Mouse (Mus musculus): Measurements from ENCODE around the gene Grasp.
A peak's percentile ranks its signal among the peaks of the same experiment; 100 is the strongest.

The Grasp gene

GRCm38 (mm10) chr15:101224006-101224906 is at the start of gene Grasp:
TSS of gene Grasp (plus strand) at chr15:101224188.
- DNase-seq (ENCODE audit: low read depth, low spot score), result peak; percentile 91

DNA sequence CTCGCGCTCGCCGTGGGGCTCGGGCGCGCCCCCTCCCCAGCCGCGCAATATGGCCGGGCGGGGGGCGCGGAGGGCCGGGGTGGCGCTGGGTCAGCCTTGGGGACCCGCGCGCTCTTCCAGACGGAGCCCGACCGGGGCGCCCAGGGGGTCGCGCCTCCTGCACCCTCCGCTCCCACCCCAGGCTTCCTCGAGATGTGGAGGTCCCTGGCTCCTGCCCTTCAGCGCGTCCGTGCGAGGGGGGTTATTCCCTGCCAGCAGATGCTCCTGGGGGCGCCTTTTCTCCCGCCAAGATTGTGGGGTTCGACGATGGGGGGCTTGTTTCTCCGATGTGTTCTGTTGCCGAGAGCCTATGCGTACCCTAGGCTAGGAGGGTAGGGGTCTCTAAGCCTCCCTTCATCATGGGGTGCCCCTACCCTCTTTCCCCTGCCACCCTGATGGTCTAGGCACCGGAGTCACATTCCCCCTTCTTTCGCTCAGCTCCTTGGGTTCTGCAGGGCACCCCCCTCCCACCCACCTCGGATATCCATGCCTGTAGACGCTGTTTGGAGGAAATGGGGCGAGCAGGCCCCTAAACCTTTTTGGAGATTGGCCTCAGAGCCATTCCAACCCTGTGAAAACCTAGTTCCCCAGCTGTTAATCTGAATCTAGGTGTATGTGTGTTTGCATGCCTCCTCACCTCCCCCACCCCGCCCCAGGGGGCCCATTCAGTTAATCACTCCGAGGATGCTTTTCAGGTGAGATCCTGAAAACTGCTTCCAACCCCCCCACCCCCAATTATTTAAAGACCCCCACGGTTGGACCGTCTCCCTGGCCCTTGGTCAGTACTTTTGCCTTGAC is 49.5 kb upstream of the Grasp start:
- no peak for DNase-seq (ENCODE audit: low read depth, low spot score)

DNA sequence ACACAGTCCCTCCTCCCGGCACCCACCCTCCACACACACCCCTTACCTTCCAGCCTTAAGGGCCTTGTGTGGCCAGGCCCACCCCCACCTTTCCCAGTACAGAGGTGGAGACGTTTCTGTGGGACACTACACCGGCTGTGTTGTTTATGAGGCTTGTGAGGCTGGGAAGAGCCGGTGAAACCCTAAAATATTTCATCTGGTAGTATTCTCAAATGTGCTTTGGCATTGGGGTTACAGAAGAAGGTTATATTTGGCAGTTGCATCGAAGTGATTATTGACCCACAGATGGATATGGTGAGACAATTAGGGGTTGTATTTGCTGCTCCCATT is 48.9 kb upstream of the Grasp start:
- DNase-seq (ENCODE audit: low read depth, low spot score), result no peak

DNA sequence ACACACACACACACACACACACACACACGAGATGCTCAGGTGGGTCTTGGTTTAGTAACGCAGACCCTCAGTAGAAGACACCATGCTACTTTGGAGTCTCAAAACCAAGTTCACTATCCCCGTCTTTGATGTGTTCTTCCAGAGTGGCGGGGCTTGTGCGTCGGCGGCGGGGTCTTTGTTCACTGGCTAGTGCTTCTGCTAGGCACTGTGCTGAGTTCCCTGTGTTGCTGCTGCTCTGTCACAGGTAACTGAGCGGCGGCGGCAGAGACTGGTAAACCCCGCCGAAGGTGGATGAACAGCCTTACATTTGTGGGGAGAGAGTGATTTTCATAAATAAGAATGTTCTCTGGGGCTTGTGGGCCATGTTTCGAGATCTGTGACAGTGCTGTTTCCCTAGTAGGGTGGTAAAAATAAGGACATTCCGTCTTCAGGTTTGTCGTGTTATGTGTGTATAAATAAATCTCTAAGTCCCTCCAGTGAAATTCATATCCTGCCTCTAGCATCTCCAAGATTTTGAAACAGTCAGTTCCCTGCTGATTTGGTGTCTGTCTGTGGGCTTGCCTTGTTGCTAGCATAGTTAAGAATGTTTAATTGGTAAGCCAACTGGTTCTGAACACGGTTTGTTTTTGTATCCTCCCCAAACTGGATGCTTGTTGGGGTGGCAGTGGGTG is 48.2 kb upstream of the Grasp start:
- DNase-seq (ENCODE audit: low read depth, low spot score), result no peak

GRCm38 (mm10) chr15:101176284-101176680 is 47.7 kb upstream of the Grasp start:
- DNase-seq (ENCODE audit: low read depth, low spot score), result no peak

DNA sequence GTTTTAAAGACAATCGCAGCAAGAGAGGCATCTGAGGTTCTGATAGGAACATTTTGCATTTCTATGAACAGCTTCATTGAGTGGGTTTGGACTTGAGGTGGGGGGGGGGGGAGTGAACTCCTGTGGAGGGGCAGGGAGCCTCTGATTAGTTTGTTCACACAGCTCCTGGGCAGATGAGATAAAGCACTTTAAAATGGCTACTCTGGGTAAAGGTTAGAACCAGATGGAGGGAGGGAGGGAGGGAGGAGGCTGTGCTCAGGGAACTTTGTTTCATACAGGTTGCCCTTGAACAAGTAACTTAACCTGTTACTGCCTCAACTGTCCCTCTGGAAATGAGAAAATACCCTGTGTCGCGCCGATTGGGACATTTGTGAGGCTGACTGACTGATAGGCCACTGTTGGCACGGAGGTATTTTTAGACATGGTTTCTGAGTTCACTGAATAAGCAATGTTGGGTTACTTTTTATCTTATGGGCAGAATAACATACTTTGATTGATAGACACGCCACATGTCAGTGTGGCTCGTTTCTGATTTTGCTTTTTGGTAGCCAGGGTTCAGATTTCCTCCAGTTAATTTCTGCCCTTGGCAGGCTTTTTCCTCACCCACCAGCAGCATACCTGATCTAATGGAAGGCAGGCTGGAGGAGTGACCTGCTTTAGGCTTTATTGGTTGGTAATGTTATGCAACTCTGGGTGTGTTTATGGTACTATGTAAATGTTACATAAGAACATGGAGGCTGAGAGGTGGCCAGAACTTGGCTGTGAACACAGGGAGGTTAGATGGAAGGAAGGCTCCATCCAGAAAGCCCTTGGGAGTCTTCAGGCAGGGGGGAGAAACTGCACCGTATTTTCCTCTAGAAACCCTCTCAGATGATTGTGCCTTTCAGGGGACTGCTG is 46.9 kb upstream of the Grasp start:
- DNase-seq (ENCODE audit: low read depth, low spot score), result no peak

- DNase-seq (ENCODE audit: low read depth, low spot score), result no peak
Observed at GRCm38 (mm10) chr15:101180363-101181105, 43.5 kb upstream of the Grasp start.

DNA sequence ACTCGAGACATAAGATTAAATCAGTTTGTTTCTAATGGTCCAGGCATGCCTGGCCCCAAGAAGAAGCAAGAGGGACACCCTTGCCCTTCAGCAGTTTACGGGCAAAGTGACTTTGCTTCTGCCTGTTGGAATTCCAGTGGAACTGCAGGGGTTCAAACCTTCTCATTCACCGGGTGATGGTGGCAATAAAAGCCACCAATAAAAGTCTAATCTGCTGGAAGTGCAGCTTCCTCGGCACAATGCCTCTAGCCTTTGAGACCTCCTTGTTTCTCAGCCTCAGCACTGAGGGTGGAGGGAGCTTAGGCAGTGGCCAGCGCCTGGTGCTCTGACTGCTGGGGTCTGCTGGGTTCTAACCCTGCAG is 42.9 kb upstream of the Grasp start:
- no peak for DNase-seq (ENCODE audit: low read depth, low spot score)

- no peak for DNase-seq (ENCODE audit: low read depth, low spot score)
Observed at GRCm38 (mm10) chr15:101181500-101181899, 42.5 kb upstream of the Grasp start.

DNA sequence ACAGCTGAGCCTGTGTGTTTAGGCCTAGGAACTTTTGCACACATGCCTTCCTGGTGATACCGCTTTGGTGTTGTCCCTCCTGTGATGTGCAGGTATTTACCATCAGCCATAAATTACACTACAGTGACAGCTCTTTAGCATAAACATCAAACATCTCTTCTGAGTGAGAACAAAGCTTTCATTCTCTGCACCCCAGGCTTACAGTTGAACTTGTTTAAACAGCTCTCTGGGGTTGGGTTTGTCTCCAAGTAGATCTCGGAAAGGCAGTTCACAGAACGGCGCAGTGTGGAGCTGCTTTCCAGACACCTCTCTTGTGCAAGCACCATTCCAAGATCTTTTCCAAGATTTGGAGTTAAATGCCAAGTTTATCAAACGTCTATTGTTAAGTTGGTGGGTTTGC is 41.3 kb upstream of the Grasp start:
- no peak for DNase-seq (ENCODE audit: low read depth, low spot score)

- DNase-seq (ENCODE audit: low read depth, low spot score), result no peak
Observed at GRCm38 (mm10) chr15:101184300-101184699, 39.7 kb upstream of the Grasp start.

DNA sequence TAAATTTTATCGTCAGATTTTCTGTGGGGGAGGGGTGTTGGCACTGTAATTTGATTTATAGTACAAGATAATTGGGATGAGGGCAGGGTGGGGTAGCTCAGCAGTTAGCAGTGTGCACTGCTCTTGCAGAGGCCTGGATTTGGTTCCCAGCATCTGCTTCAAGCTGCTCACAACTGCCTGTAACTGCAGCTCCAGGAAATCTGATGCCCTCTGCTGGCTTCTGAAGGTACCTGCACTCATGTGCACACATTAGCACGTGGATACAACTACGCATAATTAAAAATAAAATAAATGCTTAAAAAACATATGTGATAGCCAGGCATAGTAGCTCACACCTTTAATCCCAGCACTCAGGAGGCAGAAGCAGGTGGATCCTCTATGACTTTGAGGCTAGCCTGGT is 38.4 kb upstream of the Grasp start:
- DNase-seq (ENCODE audit: low read depth, low spot score), result no peak

DNA sequence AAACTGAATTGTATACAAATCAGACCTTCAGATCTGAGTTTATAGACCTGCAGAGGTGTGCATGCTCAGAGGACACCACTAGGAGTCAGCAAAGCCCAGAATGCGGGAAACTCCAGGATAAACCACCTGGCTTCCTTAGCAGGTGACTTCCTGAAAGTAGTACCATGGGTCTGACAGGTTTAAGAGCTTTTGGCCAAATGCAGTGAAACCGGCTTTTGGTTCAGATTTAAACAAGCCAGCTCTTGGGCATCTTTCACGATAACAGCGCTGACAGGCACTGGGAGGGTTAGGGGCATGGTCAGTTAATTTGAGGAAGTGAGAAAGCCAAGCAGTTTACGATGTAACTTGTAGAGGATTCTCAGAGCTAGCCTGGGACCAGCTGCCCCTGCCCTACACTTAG is 36.1 kb upstream of the Grasp start:
- DNase-seq (ENCODE audit: low read depth, low spot score), result peak; percentile 84

DNA sequence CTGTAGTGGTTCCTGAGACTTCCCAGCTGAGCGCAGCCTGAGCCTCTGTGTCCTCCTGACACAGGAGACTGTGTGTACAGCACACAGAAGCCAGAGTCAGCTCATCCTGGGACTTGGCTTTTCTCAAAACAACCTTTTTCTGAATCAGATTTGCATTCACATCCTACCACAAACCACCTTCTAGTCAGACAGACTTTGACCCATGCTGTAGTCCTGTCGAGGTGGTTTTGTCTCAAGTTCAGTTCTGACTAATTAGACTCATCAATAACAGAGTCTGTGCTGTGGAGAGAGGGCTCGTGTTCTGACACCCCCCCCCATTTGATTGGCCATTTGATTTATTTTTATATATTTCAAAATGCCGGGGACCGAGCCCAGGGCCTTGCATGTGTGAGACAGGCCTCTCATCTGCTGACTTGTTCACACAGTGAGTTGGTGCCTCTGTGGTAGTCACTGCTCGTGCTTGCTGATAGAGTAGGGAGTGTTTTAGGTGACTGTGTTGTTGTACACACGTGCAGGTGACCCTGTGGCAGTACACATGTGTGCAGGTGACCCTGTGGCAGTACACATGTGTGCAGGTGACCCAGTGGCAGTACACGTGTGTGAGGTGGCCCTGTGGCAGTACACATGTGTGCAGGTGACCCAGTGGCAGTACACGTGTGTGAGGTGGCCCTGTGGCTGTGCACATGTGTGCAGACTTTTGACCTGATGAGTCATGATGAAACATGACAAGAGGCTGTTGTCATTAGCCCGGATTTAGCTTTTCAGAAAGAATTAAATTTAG is 33.8 kb upstream of the Grasp start:
- peak; percentile 66 for DNase-seq (ENCODE audit: low read depth, low spot score)

GRCm38 (mm10) chr15:101190762-101191150 is 33.2 kb upstream of the Grasp start:
- peak; percentile 79 for DNase-seq (ENCODE audit: low read depth, low spot score)

DNA sequence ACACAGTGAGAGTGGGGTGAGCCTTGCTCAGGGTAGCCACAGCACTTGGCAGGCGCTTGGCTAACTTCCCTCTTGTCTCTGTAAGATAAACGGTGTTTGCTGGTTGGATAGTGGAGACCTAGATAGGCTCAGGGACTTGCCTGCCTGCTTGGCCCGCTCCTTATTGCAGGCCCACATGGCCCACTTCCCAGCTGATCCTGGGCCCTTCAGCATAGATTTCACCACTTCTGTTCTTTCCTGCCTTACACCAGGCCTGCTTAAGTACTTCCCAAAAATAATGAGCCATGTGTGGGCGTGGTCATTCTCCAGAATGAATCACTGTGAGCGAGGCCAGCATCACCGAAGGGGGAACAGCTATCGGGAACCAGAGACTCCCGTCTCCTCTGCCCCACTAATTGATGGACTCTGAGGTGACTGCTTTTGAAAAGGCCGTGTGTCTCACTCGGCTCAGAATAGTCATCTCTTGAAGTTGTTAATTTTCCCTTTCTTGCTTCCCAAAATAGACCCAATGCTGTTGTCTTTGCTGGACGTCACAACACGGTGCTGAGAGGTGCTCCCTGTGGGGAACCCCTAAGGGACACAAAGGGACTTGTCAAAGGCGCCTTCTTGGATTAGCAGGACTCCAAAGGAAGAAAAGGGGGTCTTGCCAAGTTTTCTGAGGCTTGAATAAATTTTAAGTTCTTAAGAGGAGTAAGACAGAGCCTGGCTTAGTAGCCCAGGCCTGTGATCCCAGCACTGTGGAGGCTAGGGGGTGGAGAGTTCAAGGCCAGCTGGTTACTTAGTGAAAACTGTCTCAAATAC is 32.3 kb upstream of the Grasp start:
- DNase-seq (ENCODE audit: low read depth, low spot score), result no peak

- no peak for DNase-seq (ENCODE audit: low read depth, low spot score)
Observed at GRCm38 (mm10) chr15:101192260-101192640, 31.7 kb upstream of the Grasp start.

DNA sequence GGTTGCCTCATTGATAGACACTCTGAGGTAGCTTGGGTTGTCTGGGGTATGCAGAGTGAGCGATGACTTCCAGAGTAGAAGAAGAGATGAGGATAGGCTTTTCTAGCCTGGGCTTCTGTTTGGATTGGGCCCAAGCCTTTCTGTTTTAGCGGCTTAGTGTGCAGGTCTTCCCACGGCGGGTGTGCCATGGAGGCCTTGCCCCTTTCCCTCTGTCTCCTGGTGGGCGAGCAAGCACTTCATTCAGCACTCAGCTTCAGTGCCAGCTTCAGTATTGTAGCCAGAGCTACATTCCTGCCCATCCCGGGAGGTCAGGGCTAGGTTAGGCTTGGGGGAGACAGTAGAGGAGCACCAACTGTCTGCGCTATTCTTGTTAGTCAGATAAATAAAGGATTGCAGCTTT is 31.3 kb upstream of the Grasp start:
- no peak for DNase-seq (ENCODE audit: low read depth, low spot score)

- DNase-seq (ENCODE audit: low read depth, low spot score), result no peak
Observed at GRCm38 (mm10) chr15:101193971-101194370, 30.0 kb upstream of the Grasp start.

Data from A20 (cell line).